Mouse (Mus musculus) CD8-positive naive resting alpha-beta T cell, adult 2 months (primary cell): ENCODE data around the gene Dock1.

ENCODE experiments used
- DNase-seq, 2 experiments: peaks; one replicate each; pipeline ENCODE4 v3.0.0; 2022; ENCODE audit warnings: low read depth in 2 of 2, low spot score in 2 of 2

Dock1 gene

GRCm38 (mm10) chr7:135139153-135139612, 468.7 kb downstream of the Dock1 start:
- no peak for DNase-seq

GRCm38 (mm10) chr7:135144731-135145130, 474.3 kb downstream of the Dock1 start:
- no peak for DNase-seq

GRCm38 (mm10) chr7:135150926-135151325, 480.5 kb downstream of the Dock1 start:
- DNase-seq: no peak

DNA sequence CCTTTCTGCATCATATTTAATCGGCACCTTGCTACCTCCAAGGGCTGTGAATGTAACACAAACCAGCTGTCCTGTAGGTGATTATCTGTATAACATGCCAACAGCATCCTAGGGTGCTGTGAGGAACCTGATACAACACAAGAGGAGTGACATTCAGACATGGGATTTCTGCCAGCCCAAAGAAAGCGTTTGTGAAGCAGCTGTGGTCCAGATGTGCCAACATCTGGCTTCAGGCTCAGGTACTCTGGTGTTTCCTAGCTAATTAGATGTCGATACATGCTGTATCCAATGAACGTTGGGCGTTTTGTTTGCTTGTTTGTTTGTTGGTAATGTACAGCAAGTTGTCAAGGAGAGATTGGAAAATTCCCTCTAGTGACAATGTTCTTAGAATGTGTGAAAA, 487.1 kb downstream of the Dock1 start:
- DNase-seq: no peak

DNA sequence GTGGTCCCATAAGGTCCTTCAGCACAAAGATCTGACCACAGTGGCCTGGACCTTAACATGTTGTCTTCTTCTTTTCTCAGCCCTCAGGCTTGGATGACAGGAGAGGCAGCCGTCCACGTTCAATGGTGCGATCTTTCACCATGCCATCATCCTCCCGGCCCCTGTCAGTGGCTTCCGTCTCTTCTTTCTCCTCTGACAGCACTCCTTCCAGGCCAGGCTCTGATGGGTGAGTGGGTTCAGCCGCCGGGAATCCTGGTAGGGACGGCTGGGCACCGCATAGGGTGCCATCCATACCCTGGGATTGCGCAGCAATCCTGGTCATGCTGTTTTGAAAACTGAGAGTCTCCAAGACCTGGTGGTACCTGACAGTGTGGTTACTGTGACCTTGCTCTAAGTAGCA, 487.9 kb downstream of the Dock1 start:
- no peak for DNase-seq

DNA sequence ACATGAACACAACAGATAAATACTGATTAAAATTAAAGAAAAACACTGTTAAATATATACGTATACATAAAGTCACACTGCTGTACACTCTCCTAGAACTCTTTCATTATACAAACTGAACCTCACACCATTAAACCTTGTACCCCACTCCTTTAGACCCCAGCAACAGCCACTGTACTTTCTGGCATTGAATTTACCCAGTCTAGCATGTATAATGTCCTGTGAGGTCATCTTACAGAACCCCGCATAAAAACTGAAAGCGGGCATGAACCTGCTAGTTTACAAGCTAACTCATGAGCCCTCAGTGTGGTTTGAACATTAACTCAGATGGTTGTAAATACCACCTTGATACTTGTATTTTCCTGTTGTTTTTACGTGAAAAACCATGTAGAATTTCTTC, 489.2 kb downstream of the Dock1 start:
- DNase-seq: no peak

GRCm38 (mm10) chr7:135165155-135165554, 494.7 kb downstream of the Dock1 start:
- DNase-seq: no peak

GRCm38 (mm10) chr7:135169936-135170335, 499.5 kb downstream of the Dock1 start:
- no peak for DNase-seq

DNA sequence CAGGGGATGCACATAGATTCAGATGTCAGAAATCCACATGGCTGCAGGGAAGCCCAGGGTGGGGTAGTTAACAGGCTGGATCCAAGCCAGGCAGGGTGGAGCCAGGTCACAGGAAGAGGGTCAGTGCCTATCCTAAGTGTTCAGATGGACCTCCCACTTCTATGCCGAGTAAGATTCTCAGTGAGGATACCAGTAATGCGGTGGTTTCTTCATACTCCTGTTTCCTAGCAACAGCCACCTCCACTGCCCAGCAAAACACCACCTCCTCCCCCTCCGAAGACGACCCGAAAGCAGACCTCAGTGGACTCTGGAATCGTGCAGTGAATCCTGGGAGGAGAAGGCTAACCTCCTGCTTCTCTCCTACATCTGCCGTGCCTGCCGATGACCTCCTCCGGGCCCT, 501.8 kb downstream of the Dock1 start:
- DNase-seq: no peak

- no peak for DNase-seq
Observed at GRCm38 (mm10) chr7:135194190-135194589, 523.7 kb downstream of the Dock1 start.

- DNase-seq: no peak
Observed at GRCm38 (mm10) chr7:135195631-135196030, 525.2 kb downstream of the Dock1 start.

DNA sequence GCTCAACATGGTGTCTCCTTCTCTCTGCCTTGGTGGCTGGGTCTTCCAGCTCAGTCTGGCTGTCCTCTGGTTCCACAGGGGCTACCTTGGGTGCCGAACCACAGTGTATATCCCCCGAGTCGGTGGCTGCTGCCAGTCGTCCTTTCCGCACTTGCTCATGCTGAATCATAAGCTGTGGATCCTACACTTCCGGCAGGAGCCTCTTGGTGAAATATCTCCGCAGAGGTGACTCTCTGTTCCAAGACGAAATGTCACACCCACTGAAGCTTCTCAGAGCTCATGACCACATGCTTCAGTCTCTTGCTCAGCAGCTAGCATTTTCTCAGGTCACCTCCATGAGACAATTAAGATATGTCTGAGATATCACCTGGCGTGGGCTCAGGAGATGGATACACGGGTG, 526.4 kb downstream of the Dock1 start:
- no peak for DNase-seq

GRCm38 (mm10) chr7:135203920-135204319, 533.5 kb downstream of the Dock1 start:
- DNase-seq: no peak

GRCm38 (mm10) chr7:135205111-135205510, 534.7 kb downstream of the Dock1 start:
- DNase-seq: no peak

DNA sequence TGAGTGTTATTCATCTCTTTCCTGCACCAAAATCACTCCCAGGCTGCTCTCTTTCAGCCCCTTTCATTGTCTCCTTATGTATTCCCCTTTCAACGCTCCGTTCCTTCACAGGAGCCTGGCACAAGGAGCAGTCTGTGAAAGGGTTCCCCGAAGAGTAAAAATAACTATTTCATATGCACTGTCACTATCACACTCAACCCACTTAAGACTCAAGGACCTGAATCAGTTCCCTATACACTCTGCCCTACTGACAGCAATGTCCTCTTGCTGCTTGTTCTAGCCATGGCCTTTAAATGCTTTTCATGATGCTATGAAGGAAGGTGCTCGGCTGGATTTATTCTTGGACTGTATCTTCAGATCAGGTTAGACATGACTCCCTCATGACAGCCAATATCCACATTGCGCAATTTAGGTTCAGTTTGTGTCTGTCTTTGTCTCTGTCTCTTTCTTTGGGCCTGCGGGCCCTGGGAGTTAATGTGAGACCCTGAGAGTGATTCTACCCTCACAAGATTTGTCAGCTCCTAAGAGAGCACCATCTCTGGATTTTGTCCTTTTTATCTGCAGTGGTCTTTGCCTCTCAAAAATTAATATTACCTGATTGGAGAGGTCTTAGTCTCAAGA, 538.6 kb downstream of the Dock1 start:
- no peak for DNase-seq

- no peak for DNase-seq
Observed at GRCm38 (mm10) chr7:135210296-135210695, 539.8 kb downstream of the Dock1 start.

DNA sequence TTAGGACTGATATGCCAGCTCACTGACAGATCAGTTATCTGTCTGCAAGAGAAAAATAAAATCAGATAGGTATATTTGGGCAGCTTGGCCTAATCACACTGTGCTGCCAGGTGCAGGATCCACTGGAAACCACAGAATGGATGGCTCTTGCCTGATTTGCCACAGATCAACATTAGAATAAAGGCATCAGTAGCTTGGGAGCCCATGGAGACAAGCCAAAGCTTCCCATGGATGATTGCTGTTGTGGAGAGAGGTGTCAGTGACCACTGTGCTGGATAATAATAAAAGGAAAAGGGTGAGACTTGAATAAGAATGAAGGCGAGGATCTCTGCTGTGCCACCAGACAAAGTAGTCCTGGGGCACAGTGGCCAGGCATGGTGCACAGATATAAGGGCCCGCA, 540.4 kb downstream of the Dock1 start:
- DNase-seq: no peak

- DNase-seq: no peak
Observed at GRCm38 (mm10) chr7:135212505-135212904, 542.1 kb downstream of the Dock1 start.

- no peak for DNase-seq
Observed at GRCm38 (mm10) chr7:135221475-135221874, 551.0 kb downstream of the Dock1 start.
